Mouse (Mus musculus): ENCODE data around the gene Camsap1.

- TF ChIP-seq POLR2A (IDR thresholded peaks at IDR 0.05; ENCODE audit: insufficient read length, low read depth) (no peak), MAX (IDR thresholded peaks at IDR 0.05; ENCODE audit: low read depth) (no peak), REST (IDR thresholded peaks at IDR 0.05; ENCODE audit: insufficient read depth, insufficient read length) (no peak), E2F4 (IDR thresholded peaks at IDR 0.05; ENCODE audit: insufficient read depth) (no peak), POLR2AphosphoS2 (IDR thresholded peaks at IDR 0.05; ENCODE audit: insufficient read length, low read depth) (no peak), TCF3 (IDR thresholded peaks at IDR 0.05; ENCODE audit: insufficient read length, low read depth) (no peak), TCF12 (IDR thresholded peaks at IDR 0.05; ENCODE audit: insufficient read depth, poor library complexity, severe bottlenecking) (no peak), SRF (IDR thresholded peaks at IDR 0.05; ENCODE audit: control insufficient read depth, insufficient read length, low read depth) (no peak), CEBPB (IDR thresholded peaks at IDR 0.05; ENCODE audit: insufficient read depth, poor library complexity, severe bottlenecking) (no peak)
These were observed 58.1 kb downstream of the Camsap1 start for GRCm38 (mm10) chr2:25924934-25925333.
